Comparison of ENCODE assay signal across 20 mouse cellular contexts in the genomic region with DNA sequence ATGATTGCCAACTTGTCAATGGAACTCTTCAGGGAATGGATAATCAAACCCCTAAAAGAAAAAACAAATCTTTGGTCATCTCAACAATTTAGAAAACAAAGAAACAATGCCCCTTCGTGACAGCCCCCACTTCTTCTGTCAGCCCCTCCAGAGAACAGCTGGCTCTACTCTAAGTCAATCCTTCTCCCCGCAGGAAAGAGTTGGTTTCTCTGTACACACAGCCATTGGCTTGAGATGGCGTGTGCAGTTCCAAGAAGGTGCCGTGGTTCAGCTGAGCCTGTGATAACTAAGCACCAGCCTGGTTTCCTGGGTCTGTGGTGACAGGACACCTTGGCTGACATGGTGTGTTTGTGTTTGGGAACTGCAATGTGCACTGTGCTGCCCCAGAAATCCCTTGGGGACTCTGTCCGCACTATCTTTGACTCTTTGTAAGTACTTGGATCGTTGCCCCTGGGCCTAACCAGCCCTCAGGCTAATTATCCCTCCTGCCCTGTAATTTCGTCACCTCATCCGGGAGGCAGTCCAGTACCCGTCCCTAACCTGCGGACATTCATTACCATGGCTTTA.
A peak's percentile ranks its signal among the peaks of the same experiment; 100 is the strongest.
DNase-seq lines count a peak whose midpoint lies in the region; TF ChIP-seq lines count a peak whose summit lies in the region.
"Had no signal": no experiment of that assay in that cellular context is flagged by ENCODE, and none has a peak within 500 bp of the region (broad histone marks: within the 10 kb centered on the region; RNA-seq: fewer than 3 reads in every experiment).

No protein-coding gene starts in this region.

- peak; percentile 6 for DNase-seq in adrenal gland, adult 8-10 months
- no peak for DNase-seq in adrenal gland, adult 18-20 months (ENCODE audit: low spot score in 2 of 2)
- DNase-seq in kidney, postnatal 14 days, result peak; percentile 5
- no peak for DNase-seq in kidney, adult 18-20 months
- peak; percentile 41 for DNase-seq in adrenal gland, postnatal 14 days
- DNase-seq in heart, postnatal 10 days, result peak; percentile 68
- DNase-seq in layer of hippocampus, adult 2 months (ENCODE audit: low spot score in 2 of 2), result no peak
- DNase-seq in layer of hippocampus, adult 8-10 months (ENCODE audit: low spot score in 2 of 2), result no peak
- DNase-seq: cerebellum, adult 9-11 months; gastrocnemius, postnatal 10 days; kidney, postnatal 36 days; liver, embryonic 13.5 days; right cerebral cortex, adult 18-20 months had no signal

- no peak for TF ChIP-seq CTCF in layer of hippocampus, adult 2 months (conservative IDR thresholded peaks at IDR 0.05)

- H3K4me3 ChIP-seq in layer of hippocampus, adult 2 months, result no peak overlapping the region
- H3K4me3 ChIP-seq: embryonic facial prominence, embryonic 12.5 days; erythroblast, embryonic 14.5 days; forebrain, embryonic 13.5 days; heart, embryonic 13.5 days; liver, embryonic 13.5 days; neural tube, embryonic 12.5 days had no signal

- intact Hi-C loops in heart, postnatal 10 days (cut with DNase I), result no loop called here

- H3K27ac ChIP-seq in layer of hippocampus, adult 2 months, result no peak overlapping the region
- H3K27ac ChIP-seq: embryonic facial prominence, embryonic 12.5 days; forebrain, embryonic 13.5 days; heart, embryonic 13.5 days; hindbrain, postnatal 0 days; liver, embryonic 13.5 days; macrophage; neural tube, embryonic 12.5 days had no signal

Comparison
In these comparisons a context has a peak if more than half of its experiments do, and no peak if none do; other contexts are left out.
1. DNase-seq: peak in adrenal gland, adult 8-10 months (single experiment), kidney, postnatal 14 days (single experiment), adrenal gland, postnatal 14 days (single experiment) and heart, postnatal 10 days (2 of 2); none in adrenal gland, adult 18-20 months (0 of 2), kidney, adult 18-20 months (single experiment), layer of hippocampus, adult 2 months (0 of 2) and layer of hippocampus, adult 8-10 months (0 of 2).